ENCODE assay signal across 8 mouse cellular contexts in the genomic region with DNA sequence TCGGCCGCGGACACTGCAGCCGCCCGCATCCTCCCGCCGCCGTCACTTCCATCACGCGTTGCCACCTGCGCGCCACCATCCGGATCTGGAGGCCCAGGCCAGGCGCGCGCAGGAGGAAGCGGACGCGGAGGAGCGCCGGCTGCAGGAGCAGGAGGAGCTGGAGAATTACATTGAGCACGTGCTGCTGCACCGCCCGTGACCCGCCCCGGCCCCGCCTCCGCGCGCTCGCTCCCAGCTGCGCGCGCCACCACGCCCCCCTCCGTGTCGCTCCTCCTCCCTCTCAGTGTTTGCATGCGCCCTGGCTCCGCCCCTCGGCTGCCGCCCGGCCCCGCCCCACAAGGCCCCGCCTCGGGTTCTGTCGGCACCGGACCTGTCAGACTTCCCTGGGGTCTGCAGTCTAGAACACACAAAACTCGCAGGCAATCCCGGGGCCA. TPM values are rescaled to one million over a fixed set of nuclear protein-coding genes. Genes with fewer than 3 reads are reported as not detected.
DNase-seq lines count a peak whose midpoint lies in the region; ATAC-seq and TF ChIP-seq lines count a peak whose summit lies in the region.

No protein-coding gene starts in this region.

- ATAC-seq in hindbrain, postnatal 0 days = peak; percentile 38
- ATAC-seq in megakaryocyte progenitor cell, adult 5-6 weeks (replicated peaks; ENCODE audit: poor library complexity) = peak; percentile 76

- under 1% methylated on average over 45 of the region's 49 CpGs for WGBS in hindbrain, postnatal 0 days

- H3K4me3 ChIP-seq in gastrocnemius, adult 2 months = peak overlapping the region; percentile 69
- peak overlapping the region; percentile 51 for H3K4me3 ChIP-seq in hindbrain, postnatal 0 days (ENCODE audit: low read length)

- H3K27me3 ChIP-seq in hindbrain, postnatal 0 days (ENCODE audit: insufficient read depth, low read length) = peaks cover 14% of the 10 kb centered on the region; the same call in 1 of the 2 replicates

- H3K4me2 ChIP-seq in hindbrain, postnatal 0 days (ENCODE audit: low read depth, low read length) = peak overlapping the region; percentile 86

- peak overlapping the region; percentile 74 for H3K9ac ChIP-seq in hindbrain, postnatal 0 days (replicated peaks; ENCODE audit: low read length)

- no peaks in the 10 kb centered on the region for H3K9me3 ChIP-seq in hindbrain, postnatal 0 days (ENCODE audit: low read length)

- H3K27ac ChIP-seq in gastrocnemius, adult 2 months = no peak overlapping the region
- H3K27ac ChIP-seq in hindbrain, postnatal 0 days = peak overlapping the region; percentile 73

- no peaks in the 10 kb centered on the region for H3K4me1 ChIP-seq in hindbrain, postnatal 0 days (ENCODE audit: insufficient read depth, low read length)

- peaks cover 16% of the 10 kb centered on the region for H3K36me3 ChIP-seq in hindbrain, postnatal 0 days (ENCODE audit: insufficient read depth, low read length)

- peak; percentile 97 for DNase-seq in ZHBTc4 (ENCODE audit: low read depth, low spot score)
- peak; percentile 71 to 88 for DNase-seq in cerebellum, postnatal 4 days (ENCODE audit: low spot score in 2 of 2)
- peak; percentile 92 for DNase-seq in gastrocnemius, adult 2 months
- peak; percentile 89 for DNase-seq in hindbrain, postnatal 0 days (ENCODE audit: low spot score)
- peak; percentile 69 to 93 for DNase-seq in left cerebral cortex, postnatal 10 days (ENCODE audit: extremely low spot score in 1 of 2, low spot score in 2 of 2)
- DNase-seq in right cerebral cortex, postnatal 14 days = peak; percentile 89
- peak; percentile 88 for DNase-seq in urinary bladder, postnatal 25 days (ENCODE audit: low spot score)

- no peak for TF ChIP-seq CTCF in gastrocnemius, adult 2 months (IDR thresholded peaks at IDR 0.05)
- peak; percentile 19; the same call in 1 of the 2 replicates for TF ChIP-seq CTCF in hindbrain, postnatal 0 days (IDR thresholded peaks at IDR 0.05; ENCODE audit: low read depth)

- intact Hi-C loops in gastrocnemius, adult 2 months (cut with DNase I) = no loop called here
- intact Hi-C loops in left cerebral cortex, postnatal 10 days (cut with DNase I) = no loop called here

RNA-seq across cellular contexts. Expression of gene Vgf, which starts 6.5 kb away (rescaled TPM):
- total RNA-seq in gastrocnemius, adult 2 months (2021) = not detected
- 136 and 137 TPM in 2 replicates for total RNA-seq in hindbrain, postnatal 0 days (2014; rRNA removed)
- polyA plus RNA-seq in hindbrain, postnatal 0 days (2015; fragmentation: Nextera tagmentation; extraction: Ambion mirVana) = 43.2 and 45.9 TPM in 2 replicates
- 100 to 1,000 TPM; 200 to 207 TPM for total RNA-seq in left cerebral cortex, postnatal 10 days (2021)
- total RNA-seq in megakaryocyte progenitor cell, adult 5-6 weeks (2015) = not detected in 2 replicates
- total RNA-seq in megakaryocyte progenitor cell, adult 5-6 weeks (2017) = not detected in 2 replicates

RNA-seq across cellular contexts. Expression of gene Ap1s1, which starts 13.3 kb away (rescaled TPM):
- total RNA-seq in gastrocnemius, adult 2 months (2021) = 10 to 100 TPM; 12.4 to 19.2 TPM
- total RNA-seq in hindbrain, postnatal 0 days (2014; rRNA removed) = 122 and 123 TPM in 2 replicates
- 226 and 230 TPM in 2 replicates for polyA plus RNA-seq in hindbrain, postnatal 0 days (2015; fragmentation: Nextera tagmentation; extraction: Ambion mirVana)
- 100 to 1,000 TPM; 228 to 230 TPM for total RNA-seq in left cerebral cortex, postnatal 10 days (2021)
- total RNA-seq in megakaryocyte progenitor cell, adult 5-6 weeks (2015) = 37.8 and 41.2 TPM in 2 replicates
- total RNA-seq in megakaryocyte progenitor cell, adult 5-6 weeks (2017) = 67.3 and 87.2 TPM in 2 replicates

RNA-seq across cellular contexts. Expression of gene Serpine1, which starts 39.4 kb away (rescaled TPM):
- 1 to 10 TPM; 2.5 to 2.8 TPM for total RNA-seq in gastrocnemius, adult 2 months (2021)
- 3.0 and 3.5 TPM in 2 replicates for total RNA-seq in hindbrain, postnatal 0 days (2014; rRNA removed)
- polyA plus RNA-seq in hindbrain, postnatal 0 days (2015; fragmentation: Nextera tagmentation; extraction: Ambion mirVana) = 0.10 and 0.25 TPM in 2 replicates
- under 1 TPM; 0.71 to 0.97 TPM for total RNA-seq in left cerebral cortex, postnatal 10 days (2021)
- total RNA-seq in megakaryocyte progenitor cell, adult 5-6 weeks (2015) = 0.22 TPM in 1 of 2 replicates, not detected in the other
- total RNA-seq in megakaryocyte progenitor cell, adult 5-6 weeks (2017) = not detected in 2 replicates

RNA-seq across cellular contexts. Expression of gene Znhit1, which starts 44.8 kb away (rescaled TPM):
- 10 to 100 TPM; 61.2 to 79.6 TPM for total RNA-seq in gastrocnemius, adult 2 months (2021)
- total RNA-seq in hindbrain, postnatal 0 days (2014; rRNA removed) = 68.1 and 84.1 TPM in 2 replicates
- 140 and 143 TPM in 2 replicates for polyA plus RNA-seq in hindbrain, postnatal 0 days (2015; fragmentation: Nextera tagmentation; extraction: Ambion mirVana)
- 10 to 100 TPM; 77.5 to 84.5 TPM for total RNA-seq in left cerebral cortex, postnatal 10 days (2021)
- 109 and 115 TPM in 2 replicates for total RNA-seq in megakaryocyte progenitor cell, adult 5-6 weeks (2015)
- 41.5 and 49.0 TPM in 2 replicates for total RNA-seq in megakaryocyte progenitor cell, adult 5-6 weeks (2017)

RNA-seq across cellular contexts. Expression of gene Plod3, which starts 45.8 kb away (rescaled TPM):
- 10 to 100 TPM; 15.2 to 20.6 TPM for total RNA-seq in gastrocnemius, adult 2 months (2021)
- 58.8 and 63.5 TPM in 2 replicates for total RNA-seq in hindbrain, postnatal 0 days (2014; rRNA removed)
- polyA plus RNA-seq in hindbrain, postnatal 0 days (2015; fragmentation: Nextera tagmentation; extraction: Ambion mirVana) = 25.2 and 28.7 TPM in 2 replicates
- 10 to 100 TPM; 32.5 to 39.6 TPM for total RNA-seq in left cerebral cortex, postnatal 10 days (2021)
- 70.5 and 80.3 TPM in 2 replicates for total RNA-seq in megakaryocyte progenitor cell, adult 5-6 weeks (2015)
- total RNA-seq in megakaryocyte progenitor cell, adult 5-6 weeks (2017) = 154 and 176 TPM in 2 replicates

Comparison
In these comparisons a context has a peak if more than half of its experiments do, and no peak if none do; other contexts are left out.
1. RNA of gene Vgf, which starts 6.5 kb away (total RNA-seq): 200 to 207 TPM in left cerebral cortex, postnatal 10 days and 136 to 137 TPM in hindbrain, postnatal 0 days; not detected in gastrocnemius, adult 2 months and not detected in megakaryocyte progenitor cell, adult 5-6 weeks; every median in the first group is over 100 times any median in the second.
2. Peak in every context shown above with its lines, with median percentiles within 50 percentile points of each other: DNase-seq.